Mouse (Mus musculus) layer of hippocampus, adult 9-10 months (tissue): ENCODE data around the gene Smtn.

ENCODE experiments used
- DNase-seq: peaks from one replicate; pipeline ENCODE4 v3.0.0; 2022; ENCODE audit warnings: low spot score

The Smtn gene

GRCm38 (mm10) chr11:3526979-3527738 is 13.3 kb downstream of the Smtn start:
- DNase-seq = no peak

- DNase-seq = no peak
Measured at GRCm38 (mm10) chr11:3526207-3526606, 14.2 kb downstream of the Smtn start.

- DNase-seq = no peak
Measured at GRCm38 (mm10) chr11:3525560-3525959, 14.9 kb downstream of the Smtn start.

- no peak for DNase-seq
Measured at GRCm38 (mm10) chr11:3523840-3524582, 16.4 kb downstream of the Smtn start.

GRCm38 (mm10) chr11:3522285-3523000 is 18.0 kb downstream of the Smtn start:
- no peak for DNase-seq

- DNase-seq = no peak
Measured at GRCm38 (mm10) chr11:3521339-3522224, 18.8 kb downstream of the Smtn start.

GRCm38 (mm10) chr11:3520919-3521318 is 19.5 kb downstream of the Smtn start:
- no peak for DNase-seq

GRCm38 (mm10) chr11:3519756-3520398 is 20.5 kb downstream of the Smtn start:
- DNase-seq = no peak

- no peak for DNase-seq
Measured at GRCm38 (mm10) chr11:3519051-3519726, 21.2 kb downstream of the Smtn start.

GRCm38 (mm10) chr11:3517846-3518732 is 22.3 kb downstream of the Smtn start:
- no peak for DNase-seq

- DNase-seq = no peak
Measured at GRCm38 (mm10) chr11:3516859-3517845, 23.3 kb downstream of the Smtn start.

GRCm38 (mm10) chr11:3516121-3516520 is 24.3 kb downstream of the Smtn start:
- no peak for DNase-seq

GRCm38 (mm10) chr11:3515637-3516036 is 24.8 kb downstream of the Smtn start:
- DNase-seq = no peak

- DNase-seq = no peak
Measured at GRCm38 (mm10) chr11:3515216-3515615, 25.2 kb downstream of the Smtn start.

GRCm38 (mm10) chr11:3514529-3515054 is 25.8 kb downstream of the Smtn start, which contains the start of gene Selenom:
Gene Selenom (plus strand): TSS chr11:3514684.
- peak; percentile 94 for DNase-seq

- no peak for DNase-seq
Measured at GRCm38 (mm10) chr11:3513291-3513690, 27.1 kb downstream of the Smtn start.

GRCm38 (mm10) chr11:3510321-3510720 is 30.1 kb downstream of the Smtn start:
- DNase-seq = no peak
